Mouse (Mus musculus): ENCODE data around the gene Itgb2.

GRCm38 (mm10) chr10:77591546-77591945 lies 61.5 kb downstream of the Itgb2 start:
- TF ChIP-seq CTCF (IDR thresholded peaks at IDR 0.05; ENCODE audit: extremely low read depth, insufficient read depth, insufficient read length, insufficient replicate concordance) (no peak), POLR2A (IDR thresholded peaks at IDR 0.05; ENCODE audit: low read depth, low read length) (no peak)

Data from spleen, adult 2 months (tissue).